Mouse (Mus musculus) erythroblast, embryonic 14.5 days (primary cell): Measurements from ENCODE around the gene Abcc6.

Experiments
- GATA1 ChIP-seq: IDR thresholded peaks from 2 replicates; pipeline ENCODE4 v1.6.1; 2012; ENCODE audit warnings: low read length, inconsistent platforms, mixed read lengths
- TAL1 ChIP-seq: IDR thresholded peaks from 3 replicates; pipeline ENCODE4 v1.6.1; 2012; ENCODE audit warnings: low read length, inconsistent platforms, mixed read lengths

DNA sequence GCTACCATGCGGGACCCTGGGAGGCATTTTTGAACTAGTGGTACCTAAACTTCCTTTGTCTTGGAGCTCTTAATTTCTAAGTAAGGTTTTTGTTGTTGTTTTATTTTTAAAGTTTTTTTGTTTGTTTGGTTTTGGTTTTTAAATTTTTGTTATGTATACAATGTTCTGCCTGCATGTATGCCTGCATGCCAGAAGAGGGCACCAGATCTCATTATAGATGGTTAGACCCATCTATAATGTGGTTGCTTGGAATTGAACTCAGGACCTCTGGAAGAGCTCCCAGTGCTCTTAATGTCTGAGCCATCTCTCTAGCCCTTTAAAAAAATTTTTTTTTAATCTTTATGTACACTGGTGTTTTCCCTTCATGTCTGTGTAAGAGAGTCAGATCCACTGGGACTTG is 100.4 kb downstream of the Abcc6 start:
- TF ChIP-seq GATA1 (no peak), TAL1 (no peak)
